Mouse (Mus musculus) heart, postnatal 4 days (tissue): Measurements from ENCODE around the gene Ngp. TPM values are rescaled to one million over a fixed set of nuclear protein-coding genes. Genes with fewer than 3 reads are reported as not detected.

Source experiments
- DNase-seq: peaks from one replicate; pipeline ENCODE4 v3.0.0; 2021
- total RNA-seq, 2 experiments: library from RNA; stranded (reverse); gene quantifications; 2 replicates each; pipeline ENCODE4 v1.2.3; 2021

The Ngp gene
- total RNA-seq, 2 experiments from 2014 or later = 1.8 to 3.2 TPM

- DNase-seq = no peak
Measured at GRCm38 (mm10) chr9:110436041-110436440, 16.5 kb downstream of the Ngp start.

- no peak for DNase-seq
Measured at GRCm38 (mm10) chr9:110440049-110440448, 20.5 kb downstream of the Ngp start.

- no peak for DNase-seq
Measured at GRCm38 (mm10) chr9:110440559-110440958, 21.0 kb downstream of the Ngp start.

GRCm38 (mm10) chr9:110448356-110448755 is 28.8 kb downstream of the Ngp start:
- no peak for DNase-seq

GRCm38 (mm10) chr9:110448857-110449617 is 29.5 kb downstream of the Ngp start:
- DNase-seq = peak; percentile 83

- no peak for DNase-seq
Measured at GRCm38 (mm10) chr9:110452523-110452922, 33.0 kb downstream of the Ngp start.

- DNase-seq = no peak
Measured at GRCm38 (mm10) chr9:110457926-110458325, 38.4 kb downstream of the Ngp start.

GRCm38 (mm10) chr9:110459145-110459727 is 39.7 kb downstream of the Ngp start:
- no peak for DNase-seq

- no peak for DNase-seq
Measured at GRCm38 (mm10) chr9:110460884-110461815, 41.6 kb downstream of the Ngp start.

GRCm38 (mm10) chr9:110462321-110462720 is 42.8 kb downstream of the Ngp start:
- no peak for DNase-seq

GRCm38 (mm10) chr9:110463983-110464591 is 44.5 kb downstream of the Ngp start:
- no peak for DNase-seq

GRCm38 (mm10) chr9:110465336-110465735 is 45.8 kb downstream of the Ngp start:
- no peak for DNase-seq

GRCm38 (mm10) chr9:110466179-110466578 is 46.6 kb downstream of the Ngp start:
- DNase-seq = peak; percentile 22

Other genes starting within 250 kb of the Ngp start
- 1 to 10 TPM; 1.9 TPM for gene Cspg5, start 176.0 kb upstream of the Ngp start, total RNA-seq
- gene Elp6, start 114.6 kb upstream of the Ngp start, total RNA-seq = 1 to 10 TPM; 5.8 to 6.4 TPM
- gene Scap, start 86.5 kb upstream of the Ngp start, total RNA-seq = 10 to 100 TPM; 30.5 to 34.0 TPM
- 10 to 100 TPM; 32.4 to 33.7 TPM for gene Ptpn23, start 11.5 kb upstream of the Ngp start, total RNA-seq
- 10 to 100 TPM; 11.2 to 12.9 TPM for gene Klhl18, start 56.9 kb downstream of the Ngp start, total RNA-seq
- under 1 TPM; 0.20 to 0.29 TPM for gene Kif9, start 57.2 kb downstream of the Ngp start, total RNA-seq
- 10 to 100 TPM; 63.1 to 69.2 TPM for gene Setd2, start 112.8 kb downstream of the Ngp start, total RNA-seq
- 1 to 10 TPM; 4.2 to 4.6 TPM for gene Nradd, start 204.7 kb downstream of the Ngp start, total RNA-seq
- gene Nbeal2, start 234.4 kb downstream of the Ngp start, total RNA-seq = 1 to 10 TPM; 7.4 to 8.6 TPM
- gene Ccdc12, start 236.8 kb downstream of the Ngp start, total RNA-seq = 10 to 100 TPM; 79.8 to 88.6 TPM